Mouse (Mus musculus) small intestine, adult 2 months (tissue): ENCODE results near the gene Smug1.

Experiments used
- CTCF ChIP-seq: fragments of 200-500 bp; IDR thresholded peaks from 2 replicates; pipeline ENCODE4 v1.5.1; 2012; ENCODE audit warnings: low read depth, mild to moderate bottlenecking, control low read depth, inconsistent platforms, low read length, moderate library complexity, mixed read lengths; ENCODE audit not compliant: insufficient replicate concordance, insufficient read length; ENCODE audit errors: extremely low read depth
- POLR2A ChIP-seq: fragments of 200-500 bp; IDR thresholded peaks from 2 replicates; pipeline ENCODE4 v1.6.1; 2012; ENCODE audit warnings: low read depth, mild to moderate bottlenecking, control low read depth, inconsistent platforms, low read length, moderate library complexity

DNA sequence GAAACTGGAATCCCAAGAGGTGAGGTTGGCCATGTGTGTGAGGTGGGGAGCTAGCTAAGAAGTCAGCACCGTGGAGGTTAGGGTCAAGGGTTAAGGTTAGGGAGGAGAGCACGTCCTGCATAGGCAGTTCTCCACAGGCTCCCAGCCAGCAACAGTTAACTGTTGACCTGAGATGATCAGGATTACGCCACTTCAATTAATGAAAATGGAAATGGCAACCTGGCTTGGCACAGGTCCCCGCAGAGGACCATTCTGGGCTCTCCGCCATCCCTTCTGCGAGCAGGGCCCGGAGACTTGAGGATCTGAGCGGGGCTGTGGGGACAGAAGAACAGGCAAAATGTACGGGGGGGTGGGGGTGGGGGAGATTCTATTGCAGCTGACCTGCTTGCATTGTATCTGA, 19.1 kb downstream of the Smug1 start:
- no peak for TF ChIP-seq POLR2A
- no peak for TF ChIP-seq CTCF
